Mouse (Mus musculus): ENCODE results near the gene Ercc6l2. TPM values are rescaled to one million over a fixed set of nuclear protein-coding genes. Genes with fewer than 3 reads are reported as not detected.

Gene Ercc6l2
- polyA plus RNA-seq, 1 experiment: 3.7 TPM

DNA sequence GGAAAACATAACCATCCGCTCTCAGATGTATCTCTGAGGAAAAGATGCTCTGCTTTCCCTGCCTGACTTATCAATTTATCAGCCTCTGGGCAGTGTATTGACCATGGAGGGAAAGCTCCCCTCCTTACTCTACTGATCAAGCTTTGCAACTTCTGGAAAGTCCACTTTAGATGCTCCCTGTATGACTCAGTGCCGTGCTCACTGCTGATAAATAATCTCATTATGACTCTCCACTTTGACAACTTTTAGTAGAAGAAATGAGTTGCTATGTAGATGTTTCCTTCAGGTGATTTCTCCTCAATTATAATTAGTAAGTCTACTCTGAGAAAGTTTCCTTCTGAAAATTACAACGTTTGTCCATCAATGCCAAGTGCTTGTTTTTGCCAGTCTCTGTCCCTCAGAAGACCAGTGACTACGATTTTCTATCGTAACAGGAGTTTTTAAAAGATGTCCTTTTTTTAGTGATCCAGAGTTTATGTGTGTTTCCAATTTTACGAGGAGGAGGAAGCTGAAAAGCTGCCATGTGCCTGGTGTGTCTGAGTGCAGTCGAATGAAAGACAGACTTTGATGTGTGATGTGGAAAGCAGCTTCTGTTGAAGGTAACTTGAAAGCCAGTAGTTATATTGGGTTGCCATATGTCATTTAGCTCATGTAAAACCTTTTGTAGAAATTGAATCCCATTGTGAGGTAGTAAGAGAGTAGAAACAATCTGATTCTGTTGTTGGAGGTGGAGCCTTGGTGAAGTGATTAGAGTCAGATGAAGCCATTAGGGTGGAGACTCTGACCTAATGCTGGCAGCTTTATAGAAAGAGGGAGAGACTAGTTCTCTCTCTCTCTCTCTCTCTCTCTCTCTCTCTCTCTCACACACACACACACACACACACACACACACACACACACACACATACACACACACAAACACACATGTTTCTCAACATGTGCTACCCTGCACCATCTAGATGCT lies 21.4 kb upstream of the Ercc6l2 start:
- DNase-seq: no peak
- 76% methylated on average over 7 of the region's 7 CpGs for WGBS
- Histone ChIP-seq H3K27ac (ENCODE audit: insufficient read depth, low read depth, low read length) (no peak overlapping the region), H3K4me1 (ENCODE audit: control insufficient read depth, insufficient read depth, low read length) (no peaks in the 10 kb centered on the region), H3K4me3 (ENCODE audit: insufficient read depth, low read depth, low read length) (no peak overlapping the region), H3K27me3 (replicated peaks; ENCODE audit: control insufficient read depth, insufficient read depth, low read length) (no peaks in the 10 kb centered on the region), H3K36me3 (ENCODE audit: control insufficient read depth, insufficient read depth, low read length) (no peaks in the 10 kb centered on the region)
- TF ChIP-seq POLR2A (IDR thresholded peaks at IDR 0.05; ENCODE audit: low read depth, low read length) (no peak), CTCF (conservative IDR thresholded peaks at IDR 0.05; ENCODE audit: insufficient read depth, insufficient read length, low read depth, low read length) (no peak)

DNA sequence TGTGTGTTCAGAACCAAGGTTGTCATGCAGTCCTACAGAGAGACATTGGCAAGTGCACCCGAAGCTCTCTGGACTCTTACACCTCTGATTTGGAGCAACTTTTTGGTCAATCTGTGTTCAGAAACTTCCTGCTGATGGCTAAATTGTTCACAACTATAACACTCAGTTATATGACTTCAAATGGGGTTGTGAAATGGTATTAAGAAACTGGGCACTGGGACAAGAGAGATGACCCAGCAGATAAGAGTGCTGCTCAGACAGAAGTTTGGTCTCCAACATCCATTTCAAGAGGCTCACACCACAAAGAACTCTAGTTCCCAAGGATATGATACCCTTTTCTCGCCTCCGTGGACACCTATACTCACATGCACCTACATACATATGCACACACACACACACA lies 16.4 kb upstream of the Ercc6l2 start:
- H3K4me1 ChIP-seq (ENCODE audit: control insufficient read depth, insufficient read depth, low read length): no peaks in the 10 kb centered on the region
- no peaks in the 10 kb centered on the region for H3K27me3 ChIP-seq (replicated peaks; ENCODE audit: control insufficient read depth, insufficient read depth, low read length)
- H3K36me3 ChIP-seq (ENCODE audit: control insufficient read depth, insufficient read depth, low read length): no peaks in the 10 kb centered on the region
- H3K27ac ChIP-seq (ENCODE audit: insufficient read depth, low read depth, low read length): no peak overlapping the region
- WGBS: 90% methylated on average over 3 of the region's 3 CpGs
- no peak overlapping the region for H3K4me3 ChIP-seq (ENCODE audit: insufficient read depth, low read depth, low read length)
- TF ChIP-seq POLR2A (IDR thresholded peaks at IDR 0.05; ENCODE audit: low read depth, low read length) (no peak), CTCF (conservative IDR thresholded peaks at IDR 0.05; ENCODE audit: insufficient read depth, insufficient read length, low read depth, low read length) (no peak)
- DNase-seq: no peak

DNA sequence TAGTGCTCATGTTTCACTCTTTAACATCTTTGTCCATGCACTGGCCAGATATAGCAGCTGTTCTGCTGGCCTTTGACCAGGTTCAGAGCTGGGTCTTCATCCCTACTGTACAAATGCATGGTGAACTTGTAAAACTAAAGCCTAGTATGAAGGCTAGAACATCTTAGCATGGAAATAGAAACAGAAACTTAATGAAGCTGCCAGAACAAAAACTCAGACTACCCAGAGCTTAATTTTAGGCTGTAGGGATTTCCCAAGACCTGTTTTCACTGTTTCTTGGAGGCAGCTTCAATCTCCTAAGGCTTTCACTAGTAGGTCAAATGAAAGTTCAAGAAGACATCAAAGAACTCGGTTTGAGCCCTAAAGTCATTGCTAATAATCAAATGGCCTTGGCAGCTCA lies 15.1 kb upstream of the Ercc6l2 start:
- Histone ChIP-seq H3K4me3 (ENCODE audit: insufficient read depth, low read depth, low read length) (no peak overlapping the region), H3K27me3 (replicated peaks; ENCODE audit: control insufficient read depth, insufficient read depth, low read length) (no peaks in the 10 kb centered on the region), H3K36me3 (ENCODE audit: control insufficient read depth, insufficient read depth, low read length) (no peaks in the 10 kb centered on the region), H3K27ac (ENCODE audit: insufficient read depth, low read depth, low read length) (no peak overlapping the region), H3K4me1 (ENCODE audit: control insufficient read depth, insufficient read depth, low read length) (no peaks in the 10 kb centered on the region)
- DNase-seq: no peak
- 60% methylated on average over 1 of the region's 1 CpGs for WGBS
- TF ChIP-seq POLR2A (IDR thresholded peaks at IDR 0.05; ENCODE audit: low read depth, low read length) (no peak), CTCF (conservative IDR thresholded peaks at IDR 0.05; ENCODE audit: insufficient read depth, insufficient read length, low read depth, low read length) (no peak)

DNA sequence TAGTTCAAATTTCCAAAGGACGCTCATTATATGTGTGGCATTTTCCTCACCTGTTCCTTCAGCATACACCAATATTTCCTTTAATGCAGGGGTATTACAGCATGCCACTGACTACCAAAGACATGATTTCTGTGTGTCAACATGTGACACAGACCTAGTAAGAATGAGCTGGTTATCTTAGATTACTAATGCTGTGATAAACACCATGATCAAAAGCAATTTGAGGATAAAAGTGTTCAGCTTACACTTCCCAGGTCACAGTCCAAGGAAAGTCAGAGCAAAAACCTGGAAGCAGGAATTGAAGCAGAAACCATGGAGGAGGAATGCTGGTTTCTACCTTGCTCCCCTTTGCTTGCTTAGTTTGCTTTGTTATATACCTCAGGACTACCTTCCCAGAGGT lies 13.8 kb upstream of the Ercc6l2 start:
- TF ChIP-seq CTCF (conservative IDR thresholded peaks at IDR 0.05; ENCODE audit: insufficient read depth, insufficient read length, low read depth, low read length) (no peak), POLR2A (IDR thresholded peaks at IDR 0.05; ENCODE audit: low read depth, low read length) (no peak)
- Histone ChIP-seq H3K36me3 (ENCODE audit: control insufficient read depth, insufficient read depth, low read length) (no peaks in the 10 kb centered on the region), H3K27me3 (replicated peaks; ENCODE audit: control insufficient read depth, insufficient read depth, low read length) (no peaks in the 10 kb centered on the region), H3K4me1 (ENCODE audit: control insufficient read depth, insufficient read depth, low read length) (no peaks in the 10 kb centered on the region), H3K4me3 (ENCODE audit: insufficient read depth, low read depth, low read length) (no peak overlapping the region), H3K27ac (ENCODE audit: insufficient read depth, low read depth, low read length) (no peak overlapping the region)
- DNase-seq: no peak
- WGBS: 96% methylated on average over 1 of the region's 1 CpGs

DNA sequence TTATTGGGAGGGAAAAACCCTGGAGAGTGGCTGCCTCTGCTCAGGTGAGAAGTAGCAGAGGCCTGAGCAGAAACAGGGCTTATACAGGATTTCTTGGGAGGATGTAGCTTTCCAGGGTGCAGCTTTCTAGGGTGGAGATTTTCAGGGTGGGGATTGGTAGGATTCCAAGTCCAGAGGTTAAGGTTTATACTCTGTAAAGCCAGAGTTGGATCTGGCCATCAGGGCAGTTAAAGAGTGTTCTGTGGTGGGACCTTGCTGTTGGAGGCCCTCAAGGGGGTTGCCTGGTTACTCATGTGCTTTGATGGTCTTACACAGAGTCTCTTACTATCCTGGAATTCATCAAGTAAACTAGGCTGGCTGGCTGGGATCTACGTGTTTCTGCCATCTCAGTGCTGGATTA lies 7.8 kb upstream of the Ercc6l2 start:
- Histone ChIP-seq H3K27me3 (replicated peaks; ENCODE audit: control insufficient read depth, insufficient read depth, low read length) (no peaks in the 10 kb centered on the region), H3K36me3 (ENCODE audit: control insufficient read depth, insufficient read depth, low read length) (no peaks in the 10 kb centered on the region), H3K4me1 (ENCODE audit: control insufficient read depth, insufficient read depth, low read length) (no peaks in the 10 kb centered on the region), H3K4me3 (ENCODE audit: insufficient read depth, low read depth, low read length) (no peak overlapping the region), H3K27ac (ENCODE audit: insufficient read depth, low read depth, low read length) (no peak overlapping the region)
- 77% methylated on average over 1 of the region's 1 CpGs for WGBS
- no peak for DNase-seq
- TF ChIP-seq CTCF (conservative IDR thresholded peaks at IDR 0.05; ENCODE audit: insufficient read depth, insufficient read length, low read depth, low read length): no peak
- no peak for TF ChIP-seq POLR2A (IDR thresholded peaks at IDR 0.05; ENCODE audit: low read depth, low read length)

DNA sequence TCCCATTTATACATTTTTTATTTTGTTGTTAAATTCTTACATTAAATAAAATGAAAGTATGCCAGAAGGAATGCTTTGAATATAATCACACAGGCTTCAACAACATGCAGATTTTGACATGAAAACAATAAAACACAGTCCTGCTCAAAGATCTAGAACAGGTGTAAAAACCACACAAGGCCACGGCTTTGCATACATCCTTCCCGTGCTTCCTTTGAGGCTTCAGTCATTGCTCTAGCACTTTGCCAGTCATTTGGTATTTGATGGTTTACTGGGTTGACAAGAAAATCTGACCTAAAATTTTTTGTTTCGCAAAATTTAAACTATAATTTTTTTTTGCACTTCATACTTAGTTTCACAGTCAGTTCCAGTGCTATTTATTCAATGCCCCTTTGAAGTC lies 7.1 kb upstream of the Ercc6l2 start:
- H3K4me3 ChIP-seq (ENCODE audit: insufficient read depth, low read depth, low read length): no peak overlapping the region
- H3K36me3 ChIP-seq (ENCODE audit: control insufficient read depth, insufficient read depth, low read length): no peaks in the 10 kb centered on the region
- no peaks in the 10 kb centered on the region for H3K4me1 ChIP-seq (ENCODE audit: control insufficient read depth, insufficient read depth, low read length)
- no peaks in the 10 kb centered on the region for H3K27me3 ChIP-seq (replicated peaks; ENCODE audit: control insufficient read depth, insufficient read depth, low read length)
- DNase-seq: no peak
- no peak for TF ChIP-seq POLR2A (IDR thresholded peaks at IDR 0.05; ENCODE audit: low read depth, low read length)
- 94% methylated on average over 3 of the region's 3 CpGs for WGBS
- H3K27ac ChIP-seq (ENCODE audit: insufficient read depth, low read depth, low read length): no peak overlapping the region

DNA sequence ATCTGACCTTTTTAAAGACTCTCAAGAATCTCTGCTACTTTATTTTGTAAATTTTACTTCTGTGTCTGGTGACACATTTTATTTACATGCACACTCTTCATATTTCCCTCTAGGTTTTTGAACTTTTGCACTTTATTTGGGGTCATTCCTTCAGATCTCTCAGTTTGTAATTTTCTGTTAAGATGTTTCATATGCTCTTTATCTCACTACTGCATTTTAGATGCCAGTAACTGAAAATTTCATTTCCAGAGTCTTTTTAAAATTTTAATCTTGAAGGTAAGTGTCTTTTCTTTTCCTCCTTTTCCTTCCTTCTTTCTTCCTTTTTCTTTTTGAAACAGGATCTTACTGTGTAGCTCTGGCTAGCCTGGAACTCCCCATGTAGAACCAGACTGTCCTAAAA lies 3.6 kb upstream of the Ercc6l2 start:
- Histone ChIP-seq H3K36me3 (ENCODE audit: control insufficient read depth, insufficient read depth, low read length) (no peaks in the 10 kb centered on the region), H3K4me1 (ENCODE audit: control insufficient read depth, insufficient read depth, low read length) (peaks cover 4% of the 10 kb centered on the region; the same call in 1 of the 2 replicates), H3K27me3 (replicated peaks; ENCODE audit: control insufficient read depth, insufficient read depth, low read length) (no peaks in the 10 kb centered on the region), H3K4me3 (ENCODE audit: insufficient read depth, low read depth, low read length) (no peak overlapping the region), H3K27ac (ENCODE audit: insufficient read depth, low read depth, low read length) (no peak overlapping the region)
- DNase-seq: no peak
- no peak for TF ChIP-seq POLR2A (IDR thresholded peaks at IDR 0.05; ENCODE audit: low read depth, low read length)
- no peak for TF ChIP-seq CTCF (conservative IDR thresholded peaks at IDR 0.05; ENCODE audit: insufficient read depth, insufficient read length, low read depth, low read length)

Measured in kidney, adult 2 months (tissue).